Mouse (Mus musculus) forebrain, embryonic 12.5 days (tissue): Measurements from ENCODE around the gene Acbd6. TPM values are rescaled to one million over a fixed set of nuclear protein-coding genes. Genes with fewer than 3 reads are reported as not detected.

Experiments used
- ATAC-seq: fragments of 200-750 bp; cut with Nextera tagmentation; 2 replicates; pipeline ENCODE4 v1.8.0; 2017; ENCODE audit warnings: moderate TSS enrichment; ENCODE audit not compliant: low FRiP score
- H3K27ac ChIP-seq: fragments of 300-500 bp; sonication (generic); 2 replicates; pipeline ENCODE4 v1.5.1; 2016; ENCODE audit warnings: mild to moderate bottlenecking
- H3K27me3 ChIP-seq: fragments of 300-500 bp; sonication (generic); 2 replicates; pipeline ENCODE4 v1.6.1; 2016; ENCODE audit warnings: mild to moderate bottlenecking
- H3K36me3 ChIP-seq: fragments of 300-500 bp; sonication (generic); replicated peaks from 2 replicates; pipeline ENCODE4 v1.6.1; 2016; ENCODE audit warnings: mild to moderate bottlenecking
- H3K4me1 ChIP-seq: fragments of 300-500 bp; sonication (generic); 2 replicates; pipeline ENCODE4 v1.6.1; 2016
- H3K4me2 ChIP-seq: fragments of 300-500 bp; sonication (generic); 2 replicates; pipeline ENCODE4 v1.6.1; 2016; ENCODE audit warnings: mild to moderate bottlenecking, moderate library complexity
- H3K4me3 ChIP-seq: fragments of 300-500 bp; sonication (generic); replicated peaks from 2 replicates; pipeline ENCODE4 v1.5.1; 2016; ENCODE audit warnings: mild to moderate bottlenecking
- H3K9ac ChIP-seq: fragments of 300-500 bp; sonication (generic); 2 replicates; pipeline ENCODE4 v1.6.1; 2016; ENCODE audit warnings: mild to moderate bottlenecking
- H3K9me3 ChIP-seq: fragments of 300-500 bp; sonication (generic); 2 replicates; pipeline ENCODE4 v1.6.1; 2016
- whole genome bisulfite sequencing: fragments of 180-500 bp; shearing (Covaris S2); methylation state at CpG from one replicate; pipeline ENCODE4 v1.1.7; 2016; 5-methylcytosine and 5-hydroxymethylcytosine counted together
- polyA plus RNA-seq: library from polyadenylated mRNA; unstranded; fragments of >200 nt; fragmentation: Nextera tagmentation; extraction: Ambion mirVana; gene quantifications from 2 replicates; pipeline ENCODE4 v1.2.1, GENCODE M21; 2016

Acbd6 gene
- polyA plus RNA-seq, 1 experiment from 2014 or later, result 86.8 TPM

DNA sequence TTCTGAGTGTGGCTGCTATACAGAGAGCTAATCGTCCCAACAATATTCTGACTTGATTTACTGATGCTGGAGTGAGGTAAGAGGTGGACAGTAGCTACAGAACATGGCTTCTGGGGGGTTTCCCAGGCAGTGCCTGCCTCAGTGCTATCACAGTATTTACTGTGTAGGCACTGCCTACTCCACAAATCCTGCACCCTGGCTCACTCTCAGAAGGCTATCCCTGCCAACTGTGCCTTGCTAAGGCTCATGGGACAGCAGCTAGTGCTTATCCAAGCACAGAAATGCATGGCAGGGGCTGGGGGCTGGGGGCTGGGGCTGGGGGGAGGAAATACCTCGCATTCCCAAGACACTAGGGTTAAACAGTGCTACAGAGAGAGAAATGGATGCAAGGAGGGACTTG is 155.4 kb downstream of the Acbd6 start:
- Histone ChIP-seq H3K4me3 (no peak overlapping the region), H3K27me3 (peaks cover 8% of the 10 kb centered on the region; the same call in 1 of the 2 replicates), H3K36me3 (no peaks in the 10 kb centered on the region), H3K9ac (no peak overlapping the region), H3K27ac (no peak overlapping the region), H3K9me3 (no peaks in the 10 kb centered on the region), H3K4me1 (peaks cover 5% of the 10 kb centered on the region; the same call in 1 of the 2 replicates), H3K4me2 (no peak overlapping the region)
- WGBS, result 73% methylated on average over 2 of the region's 2 CpGs
- ATAC-seq, result no peak

DNA sequence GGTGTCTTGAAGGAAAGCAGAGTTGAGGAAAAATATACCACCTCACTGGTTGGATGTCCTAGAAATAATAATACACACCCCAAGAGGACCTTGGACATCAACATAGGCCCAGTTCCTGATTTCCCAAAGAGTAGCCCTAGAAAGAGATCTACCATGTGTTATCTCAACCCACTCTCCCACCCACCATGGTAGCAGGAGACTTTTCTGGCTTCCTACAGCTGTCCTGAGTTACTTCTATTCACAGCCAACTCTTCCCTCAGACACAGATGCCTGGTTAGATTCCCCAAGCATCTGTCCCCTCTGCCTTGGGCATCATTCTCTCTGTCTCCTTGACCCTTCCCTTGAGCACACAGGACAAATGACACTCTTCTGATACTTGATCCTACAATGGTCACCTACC is 157.4 kb downstream of the Acbd6 start:
- ATAC-seq, result no peak
- H3K9ac ChIP-seq, result no peak overlapping the region
- H3K4me1 ChIP-seq, result peaks cover 5% of the 10 kb centered on the region; the same call in 1 of the 2 replicates
- no peak overlapping the region for H3K27ac ChIP-seq
- H3K4me2 ChIP-seq, result no peak overlapping the region
- no peaks in the 10 kb centered on the region for H3K9me3 ChIP-seq
- peaks cover 15% of the 10 kb centered on the region; the same call in 1 of the 2 replicates for H3K27me3 ChIP-seq
- H3K36me3 ChIP-seq, result no peaks in the 10 kb centered on the region
- H3K4me3 ChIP-seq, result no peak overlapping the region

DNA sequence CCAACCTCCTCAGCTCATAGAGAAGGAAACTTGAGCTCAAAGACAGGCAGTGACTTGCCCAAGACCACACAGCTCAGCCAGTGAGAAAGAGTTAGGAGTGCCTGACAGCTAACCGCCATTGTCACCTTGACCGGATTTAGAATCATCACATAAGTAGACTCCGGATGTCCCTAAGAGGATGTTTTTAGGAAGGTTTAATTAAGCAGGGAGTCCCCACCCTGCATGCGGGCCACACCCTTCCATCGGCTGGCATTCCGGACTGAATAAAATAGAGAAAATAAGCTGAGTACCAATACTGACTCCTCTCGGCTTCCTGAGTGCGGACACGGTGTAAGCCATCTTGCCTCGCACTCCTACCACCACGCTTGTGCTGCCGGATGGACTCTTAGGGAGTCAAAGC is 159.4 kb downstream of the Acbd6 start:
- Histone ChIP-seq H3K9me3 (no peaks in the 10 kb centered on the region), H3K9ac (no peak overlapping the region), H3K4me3 (no peak overlapping the region), H3K27me3 (peaks cover 27% of the 10 kb centered on the region), H3K36me3 (no peaks in the 10 kb centered on the region), H3K4me2 (no peak overlapping the region), H3K4me1 (peaks cover 3% of the 10 kb centered on the region; the same call in 1 of the 2 replicates), H3K27ac (no peak overlapping the region)
- WGBS, result 94% methylated on average over 12 of the region's 12 CpGs
- ATAC-seq, result no peak

DNA sequence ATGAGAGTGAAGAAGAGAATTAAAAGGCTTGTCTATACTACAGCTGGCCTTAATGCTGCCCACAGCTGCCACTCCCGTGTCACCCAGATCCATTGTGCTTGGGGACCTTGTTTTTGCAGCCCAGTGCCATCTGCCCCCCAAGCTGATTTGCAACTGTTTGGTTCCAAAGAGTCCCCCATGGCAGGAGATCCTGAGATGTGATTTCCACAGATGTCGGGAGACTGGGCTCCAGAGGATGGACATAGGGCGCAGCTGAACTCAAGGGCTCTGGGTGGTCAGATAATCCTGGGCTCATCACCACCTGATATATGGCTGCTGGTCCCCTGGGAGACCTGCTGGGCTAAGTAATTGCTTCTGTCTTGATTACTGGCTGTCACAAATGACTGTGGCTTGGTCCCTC is 160.9 kb downstream of the Acbd6 start:
- H3K9me3 ChIP-seq, result no peaks in the 10 kb centered on the region
- H3K27me3 ChIP-seq, result peaks cover 43% of the 10 kb centered on the region
- no peak overlapping the region for H3K4me2 ChIP-seq
- H3K4me3 ChIP-seq, result no peak overlapping the region
- H3K9ac ChIP-seq, result no peak overlapping the region
- no peak overlapping the region for H3K27ac ChIP-seq
- H3K4me1 ChIP-seq, result peaks cover 4% of the 10 kb centered on the region; the same call in 1 of the 2 replicates
- H3K36me3 ChIP-seq, result no peaks in the 10 kb centered on the region
- ATAC-seq, result no peak
- WGBS, result 71% methylated on average over 3 of the region's 3 CpGs

DNA sequence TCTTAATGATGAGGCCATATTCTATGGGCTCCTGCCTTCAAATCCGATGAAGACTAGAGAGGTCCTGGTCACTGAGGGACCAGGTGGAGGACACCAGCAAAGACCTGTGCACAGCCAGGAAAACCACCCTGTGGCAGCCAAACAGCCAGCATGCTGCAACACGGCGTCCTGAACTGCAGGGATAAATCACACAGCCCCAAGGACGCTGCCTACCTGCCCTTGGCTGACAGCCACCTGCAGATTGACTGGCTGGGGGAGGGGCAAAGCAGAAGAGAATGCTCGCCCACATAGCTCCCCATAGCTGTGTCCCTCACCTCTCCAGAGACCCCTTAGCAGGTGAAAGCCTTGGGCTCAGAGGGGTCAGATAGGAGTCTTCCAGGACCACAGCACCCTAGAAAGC is 162.1 kb downstream of the Acbd6 start:
- Histone ChIP-seq H3K4me3 (no peak overlapping the region), H3K4me2 (no peak overlapping the region), H3K36me3 (no peaks in the 10 kb centered on the region), H3K27ac (no peak overlapping the region), H3K9me3 (no peaks in the 10 kb centered on the region), H3K4me1 (peaks cover 4% of the 10 kb centered on the region; the same call in 1 of the 2 replicates), H3K9ac (no peak overlapping the region), H3K27me3 (peaks cover 54% of the 10 kb centered on the region)
- no peak for ATAC-seq
- 54% methylated on average over 5 of the region's 5 CpGs for WGBS

DNA sequence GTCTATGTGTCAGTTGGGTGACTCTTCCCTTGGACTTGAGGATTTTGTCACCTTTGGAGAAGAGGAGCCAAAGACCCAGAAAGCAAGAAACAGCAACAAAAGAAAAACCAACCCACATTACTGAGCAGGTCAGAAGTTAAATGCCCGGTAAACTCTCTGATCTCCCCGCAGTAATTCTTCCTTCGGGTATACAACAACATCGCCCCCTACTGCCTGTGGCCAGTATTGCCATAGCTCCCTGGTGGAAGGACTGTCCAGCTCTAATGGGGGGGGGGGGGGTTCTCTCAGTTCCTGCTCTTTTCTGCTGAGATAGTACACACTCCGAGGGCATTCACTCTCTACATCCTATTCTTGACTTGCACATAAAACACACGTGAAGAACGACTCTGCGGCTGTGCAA is 163.5 kb downstream of the Acbd6 start:
- Histone ChIP-seq H3K4me1 (peaks cover 4% of the 10 kb centered on the region; the same call in 1 of the 2 replicates), H3K27me3 (peaks cover 66% of the 10 kb centered on the region), H3K27ac (no peak overlapping the region), H3K9me3 (no peaks in the 10 kb centered on the region), H3K4me2 (no peak overlapping the region), H3K4me3 (no peak overlapping the region), H3K9ac (no peak overlapping the region), H3K36me3 (no peaks in the 10 kb centered on the region)
- WGBS, result 21% methylated on average over 8 of the region's 8 CpGs
- no peak for ATAC-seq

DNA sequence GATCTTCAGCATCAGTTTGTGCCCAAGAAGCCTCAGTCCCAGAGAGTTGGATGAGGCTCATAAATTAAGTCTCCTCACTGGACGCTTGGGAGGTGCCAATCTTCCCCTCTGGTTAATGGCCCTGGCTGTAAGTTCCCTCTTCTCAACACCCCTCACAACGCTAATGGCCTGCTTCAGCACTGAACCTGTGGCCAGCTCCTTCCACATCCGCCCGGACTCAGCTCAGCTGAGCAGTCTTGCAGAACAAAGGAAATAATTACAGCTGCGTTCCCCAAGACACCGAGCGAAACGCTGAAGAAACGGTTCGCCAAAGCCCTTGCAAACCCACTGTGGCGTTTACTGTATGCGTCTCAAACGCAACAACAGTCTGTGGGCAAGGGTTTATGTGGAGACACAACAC is 164.3 kb downstream of the Acbd6 start:
- no peaks in the 10 kb centered on the region for H3K9me3 ChIP-seq
- H3K27ac ChIP-seq, result no peak overlapping the region
- under 1% methylated on average over 13 of the region's 13 CpGs for WGBS
- H3K4me1 ChIP-seq, result peaks cover 4% of the 10 kb centered on the region; the same call in 1 of the 2 replicates
- H3K4me3 ChIP-seq, result 0 out of 2 replicates have a peak overlapping the region, but pooled peaks have one; percentile 8
- H3K9ac ChIP-seq, result no peak overlapping the region
- peaks cover 69% of the 10 kb centered on the region for H3K27me3 ChIP-seq
- ATAC-seq, result 0 out of 2 replicates have a peak, but pooled peaks have one; percentile 21
- no peaks in the 10 kb centered on the region for H3K36me3 ChIP-seq
- H3K4me2 ChIP-seq, result peak overlapping the region; percentile 42

DNA sequence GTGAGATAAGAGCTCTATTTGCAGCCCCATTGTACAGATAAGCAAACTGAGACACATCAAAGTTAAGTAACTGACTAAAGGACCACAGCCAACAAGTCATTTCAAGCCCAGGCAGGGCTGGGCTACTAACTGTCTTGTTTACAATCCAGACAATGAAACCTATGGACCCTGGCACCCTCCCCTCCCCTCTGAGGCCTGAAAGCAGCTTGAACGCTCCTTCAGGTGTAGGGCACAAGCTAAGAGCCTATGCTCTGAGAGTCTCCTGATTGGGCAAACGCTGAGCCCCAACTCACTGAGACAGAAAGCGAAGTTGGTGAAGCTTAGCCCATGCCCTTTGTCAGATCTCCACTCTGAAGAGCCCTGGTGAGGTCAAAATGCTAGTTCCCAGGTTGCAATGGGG is 166.4 kb downstream of the Acbd6 start:
- Histone ChIP-seq H3K27ac (no peak overlapping the region), H3K9me3 (no peaks in the 10 kb centered on the region), H3K4me3 (no peak overlapping the region), H3K27me3 (peaks cover 90% of the 10 kb centered on the region), H3K4me2 (no peak overlapping the region), H3K9ac (no peak overlapping the region), H3K36me3 (no peaks in the 10 kb centered on the region), H3K4me1 (peaks cover 9% of the 10 kb centered on the region; the same call in 1 of the 2 replicates)
- 75% methylated on average over 3 of the region's 3 CpGs for WGBS
- no peak for ATAC-seq

DNA sequence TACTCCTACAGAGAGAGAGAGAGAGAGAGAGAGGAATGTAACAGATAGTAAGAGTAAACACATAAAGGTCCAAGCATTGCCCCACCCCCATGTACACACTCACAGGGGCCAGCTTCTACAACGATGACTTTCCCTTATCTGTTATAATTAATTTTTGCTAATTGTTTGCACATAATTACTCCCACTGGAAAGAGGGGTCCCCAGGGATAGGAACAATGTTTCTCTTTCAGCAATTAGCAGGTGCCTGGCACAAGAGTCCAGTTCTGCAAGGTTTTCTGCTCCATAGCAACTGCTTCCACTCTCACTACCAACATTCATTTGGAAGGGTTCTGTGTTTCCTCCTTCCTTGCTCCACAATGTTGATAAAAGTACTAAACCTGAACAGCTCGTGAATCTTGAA is 168.0 kb downstream of the Acbd6 start:
- H3K27me3 ChIP-seq, result peaks cover 97% of the 10 kb centered on the region
- H3K4me3 ChIP-seq, result no peak overlapping the region
- no peak for ATAC-seq
- peaks cover 11% of the 10 kb centered on the region; the same call in 1 of the 2 replicates for H3K4me1 ChIP-seq
- H3K9ac ChIP-seq, result no peak overlapping the region
- H3K36me3 ChIP-seq, result no peaks in the 10 kb centered on the region
- H3K4me2 ChIP-seq, result no peak overlapping the region
- no peak overlapping the region for H3K27ac ChIP-seq
- no peaks in the 10 kb centered on the region for H3K9me3 ChIP-seq
- 71% methylated on average over 2 of the region's 2 CpGs for WGBS

DNA sequence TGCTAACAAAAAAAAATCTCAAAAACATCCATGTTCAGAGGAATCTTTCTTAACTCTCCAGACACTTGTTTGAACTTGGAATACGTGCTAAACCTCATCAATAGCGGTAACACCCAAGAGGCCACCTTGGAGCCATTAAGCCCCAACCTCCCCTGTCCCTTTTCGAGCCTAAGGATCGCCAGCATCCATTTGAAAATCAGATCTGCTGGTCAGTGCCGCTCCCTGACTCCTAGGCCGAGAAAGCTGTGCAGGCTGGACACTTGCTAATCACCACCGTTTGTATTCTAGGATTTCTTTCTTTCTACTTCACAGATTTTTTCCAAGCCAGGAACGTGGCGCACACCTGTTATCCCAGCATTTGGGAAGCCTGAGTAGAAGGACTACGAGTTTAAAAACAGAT is 169.9 kb downstream of the Acbd6 start:
- Histone ChIP-seq H3K4me2 (no peak overlapping the region), H3K9me3 (no peaks in the 10 kb centered on the region), H3K36me3 (no peaks in the 10 kb centered on the region), H3K27ac (no peak overlapping the region), H3K4me1 (peaks cover 7% of the 10 kb centered on the region; the same call in 1 of the 2 replicates), H3K9ac (no peak overlapping the region), H3K4me3 (no peak overlapping the region), H3K27me3 (peaks cover 97% of the 10 kb centered on the region)
- WGBS, result 14% methylated on average over 10 of the region's 10 CpGs
- ATAC-seq, result no peak

DNA sequence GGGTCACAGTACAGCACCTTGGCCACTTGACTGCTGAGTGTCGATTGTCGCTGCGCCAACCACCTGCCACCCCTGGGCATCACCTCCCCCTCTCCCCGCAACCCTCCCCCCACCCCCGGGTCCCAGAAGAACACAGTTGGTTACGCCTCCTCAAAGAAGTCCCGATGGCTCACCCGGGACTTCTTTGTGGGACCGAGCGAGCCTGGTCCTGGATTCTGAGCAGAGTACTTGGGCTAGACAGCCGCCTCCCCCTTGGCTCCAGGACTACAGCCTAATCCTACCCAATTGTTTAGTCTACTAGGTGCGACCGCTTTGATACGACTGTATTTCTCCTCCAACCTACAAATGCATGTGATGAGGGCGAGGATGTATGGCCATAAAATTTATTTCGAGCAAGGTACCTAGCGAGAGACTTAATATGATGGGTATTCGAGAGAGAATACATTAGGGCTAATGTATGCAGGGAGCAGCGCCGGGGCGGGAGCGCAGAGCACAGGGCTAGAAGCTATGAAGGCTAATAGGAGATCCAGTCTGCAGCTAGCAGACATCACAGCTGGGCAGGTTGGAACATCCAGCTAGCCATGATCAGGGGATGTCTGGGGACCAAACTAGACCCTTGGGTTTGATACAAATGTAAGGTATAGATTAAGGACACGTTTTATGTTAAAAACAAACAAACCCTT is 171.3 kb downstream of the Acbd6 start:
- no peak overlapping the region for H3K27ac ChIP-seq
- peak overlapping the region; percentile 39 for H3K4me2 ChIP-seq
- no peak for ATAC-seq
- H3K36me3 ChIP-seq, result no peaks in the 10 kb centered on the region
- H3K4me1 ChIP-seq, result peaks cover 7% of the 10 kb centered on the region; the same call in 1 of the 2 replicates
- no peak overlapping the region for H3K9ac ChIP-seq
- 2% methylated on average over 23 of the region's 23 CpGs for WGBS
- 0 out of 2 replicates have a peak overlapping the region, but pooled peaks have one; percentile 15 for H3K4me3 ChIP-seq
- H3K9me3 ChIP-seq, result no peaks in the 10 kb centered on the region
- H3K27me3 ChIP-seq, result peaks cover 96% of the 10 kb centered on the region

DNA sequence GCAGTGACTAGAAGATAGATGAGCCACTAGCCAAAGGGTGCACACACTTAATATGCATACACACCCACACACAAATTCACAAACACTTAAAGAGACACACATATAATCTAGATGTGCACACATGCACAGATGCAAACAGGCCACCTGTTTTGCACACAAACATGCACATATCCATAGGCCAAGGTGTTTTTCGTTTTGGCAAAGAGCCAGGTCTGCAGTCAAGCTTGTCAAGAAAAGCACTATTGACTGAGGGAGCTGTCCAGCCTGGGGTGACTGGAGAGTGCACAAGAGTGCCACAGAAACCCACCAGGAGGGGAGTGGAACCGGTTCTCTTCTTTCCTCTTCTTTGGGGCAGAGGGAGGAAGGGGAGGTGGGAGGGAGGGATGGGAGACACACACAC is 173.2 kb downstream of the Acbd6 start:
- H3K9ac ChIP-seq, result no peak overlapping the region
- peaks cover 8% of the 10 kb centered on the region; the same call in 1 of the 2 replicates for H3K4me1 ChIP-seq
- H3K9me3 ChIP-seq, result no peaks in the 10 kb centered on the region
- H3K27me3 ChIP-seq, result peaks cover 94% of the 10 kb centered on the region
- WGBS, result 0% methylated on average over 2 of the region's 2 CpGs
- H3K4me3 ChIP-seq, result no peak overlapping the region
- no peak for ATAC-seq
- no peaks in the 10 kb centered on the region for H3K36me3 ChIP-seq
- H3K27ac ChIP-seq, result no peak overlapping the region
- no peak overlapping the region for H3K4me2 ChIP-seq
